Mouse (Mus musculus) brain, adult 2 months (tissue): ENCODE data around the gene Il24.
A peak's percentile ranks its signal among the peaks of the same experiment; 100 is the strongest.

Experiments used
- DNase-seq: peaks from one replicate; pipeline ENCODE4 v3.0.0; 2011; ENCODE audit warnings: low read depth, low spot score

Il24 gene

DNA sequence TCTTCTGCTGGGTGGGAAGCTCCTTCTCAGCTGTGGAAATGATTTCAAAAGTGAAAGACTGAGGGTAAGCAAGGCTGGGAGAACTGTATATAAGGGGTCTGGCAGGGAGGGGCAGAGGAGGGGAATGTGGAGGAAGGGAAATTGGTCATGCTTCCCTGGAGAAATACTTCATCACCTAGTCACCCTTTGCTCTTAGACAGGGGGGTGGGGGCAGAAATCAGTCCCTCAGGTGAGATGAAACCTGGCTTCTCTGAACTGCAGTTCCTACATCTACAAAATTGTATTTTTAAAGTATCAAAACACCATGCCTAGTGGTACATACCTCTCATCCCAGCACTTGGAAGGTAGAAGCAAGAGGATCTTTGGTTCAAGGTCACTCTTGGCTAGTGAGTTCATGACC is at the start of gene Il24:
TSS of gene Il24 (minus strand) at position 101 of the 400 bp plus-strand sequence.
- no peak for DNase-seq

DNA sequence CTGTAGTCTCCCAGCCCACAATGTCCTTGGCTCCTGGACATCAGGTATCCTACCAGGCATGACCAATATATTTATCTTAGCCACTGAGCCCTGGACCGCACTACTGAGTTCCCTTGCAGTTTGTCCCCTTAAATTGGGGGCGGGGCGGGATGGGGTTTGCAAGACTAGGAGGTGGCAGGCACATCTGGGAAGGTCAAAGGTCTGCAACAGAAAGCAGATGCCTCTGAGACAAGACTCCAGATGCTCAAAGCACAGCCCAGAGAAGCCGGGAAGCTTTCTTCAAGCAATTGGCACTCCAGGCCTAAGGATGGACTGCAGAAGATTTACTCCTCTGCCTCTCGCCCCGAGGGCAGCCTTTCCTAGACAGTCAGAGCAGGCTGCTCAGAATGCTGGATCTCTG is 49.1 kb upstream of the Il24 start:
- DNase-seq = no peak

DNA sequence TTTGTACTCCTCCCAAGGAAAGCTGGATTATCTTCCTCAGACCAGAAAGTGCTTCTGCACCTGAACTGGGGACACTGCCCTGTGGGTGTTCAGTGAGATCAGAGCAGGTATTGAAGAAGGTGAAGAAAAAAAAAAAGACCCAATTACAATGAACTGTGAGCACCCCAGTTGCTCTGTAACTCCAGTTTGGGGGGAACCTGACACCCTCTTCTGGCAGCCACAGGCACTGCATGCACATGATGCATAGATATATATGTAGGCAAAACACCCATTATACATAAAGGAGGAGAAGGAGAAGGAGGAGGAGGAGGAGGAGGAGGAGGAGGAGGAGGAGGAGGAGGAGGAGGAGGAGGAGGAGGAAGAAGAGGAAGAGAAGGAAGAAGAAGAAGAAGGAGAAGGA is 39.2 kb upstream of the Il24 start:
- no peak for DNase-seq

GRCm38 (mm10) chr1:130918323-130918980 is 31.2 kb upstream of the Il24 start:
- DNase-seq = no peak

GRCm38 (mm10) chr1:130911401-130912010 is 24.3 kb upstream of the Il24 start, which contains the start of gene Il20:
Gene Il20, minus strand, starts transcription at chr1:130911451.
- DNase-seq = no peak

- no peak for DNase-seq
Measured at GRCm38 (mm10) chr1:130902505-130902904, 15.3 kb upstream of the Il24 start.

- DNase-seq = peak; percentile 37
Measured at GRCm38 (mm10) chr1:130894468-130894867, 7.2 kb upstream of the Il24 start.

- DNase-seq = no peak
Measured at GRCm38 (mm10) chr1:130893329-130894040, 6.2 kb upstream of the Il24 start.

GRCm38 (mm10) chr1:130892446-130892845 is 5.2 kb upstream of the Il24 start:
- no peak for DNase-seq

DNA sequence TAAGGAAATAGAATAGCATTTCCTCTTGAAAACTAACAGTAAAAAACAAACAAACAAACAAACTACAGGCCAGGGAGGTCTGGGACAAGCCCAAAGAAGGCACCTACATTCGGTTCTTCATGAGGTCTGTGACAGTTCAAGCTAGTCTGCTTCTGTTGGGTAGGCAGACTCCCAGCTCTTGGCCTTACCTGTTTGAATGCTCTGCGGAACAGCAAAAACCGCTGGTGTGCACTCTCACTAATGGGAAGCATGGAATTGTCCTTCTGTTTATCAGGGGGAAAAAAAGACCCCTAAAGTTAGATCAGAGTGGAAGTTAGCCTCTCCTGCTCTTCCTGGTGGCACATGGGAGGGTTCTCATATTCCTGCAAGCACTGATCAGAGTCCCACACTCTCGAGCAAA is 4.1 kb downstream of the Il24 start:
- no peak for DNase-seq

DNA sequence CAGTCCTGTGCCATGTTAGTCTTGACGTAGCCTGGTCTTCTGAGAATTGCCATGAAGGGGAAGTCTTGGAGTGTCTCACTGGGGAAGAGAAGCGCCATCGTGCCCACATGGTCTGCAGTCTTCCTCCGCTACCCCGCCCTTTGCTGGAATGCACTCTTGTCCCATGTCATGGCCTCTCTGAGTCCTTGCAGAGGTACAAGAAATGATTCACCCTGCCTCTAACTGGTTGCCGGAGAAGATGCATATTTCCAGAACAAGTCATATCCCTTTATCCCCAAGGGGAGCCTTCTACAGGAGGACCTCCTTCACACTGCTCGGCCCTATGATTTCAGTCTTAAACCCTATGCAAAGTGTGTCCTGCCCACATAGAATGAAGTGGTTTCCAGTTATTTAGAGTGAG is 7.3 kb downstream of the Il24 start:
- DNase-seq = no peak

DNA sequence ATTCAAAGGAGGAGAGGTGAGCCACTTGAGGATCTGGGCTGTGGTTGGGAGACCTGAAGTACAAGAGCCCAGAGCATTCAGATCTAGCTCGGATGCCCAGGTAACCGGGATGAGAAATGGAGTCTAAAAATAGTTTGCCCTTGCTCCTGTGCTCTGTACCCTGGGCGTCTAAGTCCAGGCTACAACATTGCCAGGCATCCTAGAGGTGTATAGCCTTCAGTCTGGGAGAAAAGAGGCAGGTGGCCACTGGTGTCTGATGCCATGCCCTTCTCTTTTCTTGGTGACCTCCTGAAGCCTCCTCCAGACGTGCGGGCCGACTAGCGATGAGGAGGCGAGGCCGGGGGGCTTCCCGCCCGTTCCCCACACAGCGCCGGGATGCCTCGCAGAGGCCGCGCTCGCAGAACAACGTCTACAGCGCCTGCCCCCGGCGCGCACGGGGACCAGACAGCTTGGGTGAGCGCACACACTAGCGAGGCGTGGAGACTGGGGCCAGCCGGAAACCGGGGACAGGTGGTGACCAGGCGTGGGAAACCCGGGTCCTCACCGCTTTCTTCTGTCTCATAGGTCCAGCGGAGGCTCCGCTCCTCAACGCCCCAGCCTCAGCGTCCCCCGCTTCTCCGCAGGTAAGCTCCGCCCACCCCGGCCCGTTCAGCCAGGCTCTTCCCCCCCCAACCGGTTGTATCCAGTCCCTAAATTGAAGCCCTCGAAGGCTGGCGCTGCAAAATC is 9.2 kb downstream of the Il24 start:
- DNase-seq = peak; percentile 22

DNA sequence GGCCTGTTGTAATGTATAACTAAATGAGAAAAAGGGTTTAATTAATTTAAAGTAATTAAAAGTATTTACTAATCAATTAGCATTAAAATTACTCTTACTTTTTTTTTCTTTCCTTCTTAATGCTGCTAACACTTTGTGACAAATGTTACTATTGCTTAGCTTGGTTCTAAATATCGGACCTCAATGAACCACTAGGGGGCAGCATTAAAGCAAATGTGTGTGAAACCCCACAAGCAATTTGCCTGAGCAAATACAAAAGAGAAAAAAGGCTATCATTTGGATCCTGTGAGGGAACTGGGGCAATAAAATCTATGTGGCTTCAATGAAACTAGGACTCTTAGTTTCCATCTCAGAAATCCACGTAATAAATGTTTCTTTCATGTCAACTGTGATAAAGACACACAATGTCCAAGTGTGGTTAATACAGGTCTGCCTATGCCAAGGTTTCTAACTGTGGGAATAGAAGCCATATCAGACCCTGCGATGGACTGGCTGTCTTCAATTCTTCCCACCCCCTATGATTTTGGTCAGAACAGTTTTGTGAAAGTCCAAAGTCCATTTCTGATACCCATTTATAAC is 10.2 kb downstream of the Il24 start:
- peak; percentile 86 for DNase-seq

- DNase-seq = no peak
Measured at GRCm38 (mm10) chr1:130875910-130876309, 11.3 kb downstream of the Il24 start.

GRCm38 (mm10) chr1:130875139-130875538 is 12.1 kb downstream of the Il24 start:
- peak; percentile 79 for DNase-seq

DNA sequence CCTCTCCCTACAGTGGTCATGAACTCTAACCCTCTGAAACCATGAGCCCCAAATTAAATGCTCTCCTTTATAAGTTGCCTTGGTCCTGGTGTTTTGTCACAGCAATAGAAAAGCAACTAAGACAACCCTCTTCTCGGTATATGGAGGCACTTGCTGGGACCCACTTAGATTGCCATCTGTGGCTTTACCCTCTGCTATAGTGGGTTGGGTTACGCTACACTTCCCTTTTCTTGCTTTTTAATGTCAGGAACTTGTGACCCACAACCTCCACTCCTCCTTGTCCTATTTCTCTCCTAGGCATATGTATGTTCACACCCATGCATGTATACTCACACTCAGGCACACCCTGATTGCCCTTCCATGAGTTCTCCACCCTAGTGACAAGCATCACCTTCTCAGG is 14.3 kb downstream of the Il24 start:
- no peak for DNase-seq

DNA sequence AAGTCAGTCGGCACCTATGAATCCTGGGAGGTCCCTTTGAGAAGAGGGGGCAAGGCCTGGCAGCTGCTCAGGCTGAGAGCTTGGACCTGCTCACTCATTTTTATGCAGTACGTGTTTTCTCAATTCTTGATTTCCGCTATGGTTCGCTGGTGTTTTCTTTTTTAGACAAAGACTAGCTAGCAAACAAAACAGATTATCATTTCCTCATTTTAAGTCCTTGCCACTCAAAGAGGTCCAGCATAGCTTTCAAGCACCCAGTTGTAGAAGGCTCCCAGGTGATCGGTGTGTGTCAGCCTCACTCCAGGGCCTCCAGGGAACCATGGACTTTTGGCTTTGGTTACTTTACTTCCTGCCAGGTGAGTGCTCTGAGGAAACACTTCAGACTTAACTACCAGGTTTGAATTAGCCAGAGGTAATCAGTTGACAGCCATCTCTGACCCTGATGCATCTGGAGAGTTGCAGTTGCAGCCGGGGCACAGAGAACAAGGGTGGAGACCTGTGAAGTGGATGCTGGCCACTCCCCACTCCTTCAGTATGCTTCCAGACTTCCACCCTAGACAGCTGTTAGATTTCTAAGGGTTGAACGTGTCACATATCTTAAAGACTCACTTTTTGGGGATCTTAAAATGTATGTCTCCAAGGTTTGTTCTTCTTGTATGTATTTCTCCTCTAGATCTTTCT is 21.6 kb downstream of the Il24 start, which contains the start of gene Fcmr:
TSS of gene Fcmr (plus strand) at position 129 of the 681 bp plus-strand sequence.
- no peak for DNase-seq

DNA sequence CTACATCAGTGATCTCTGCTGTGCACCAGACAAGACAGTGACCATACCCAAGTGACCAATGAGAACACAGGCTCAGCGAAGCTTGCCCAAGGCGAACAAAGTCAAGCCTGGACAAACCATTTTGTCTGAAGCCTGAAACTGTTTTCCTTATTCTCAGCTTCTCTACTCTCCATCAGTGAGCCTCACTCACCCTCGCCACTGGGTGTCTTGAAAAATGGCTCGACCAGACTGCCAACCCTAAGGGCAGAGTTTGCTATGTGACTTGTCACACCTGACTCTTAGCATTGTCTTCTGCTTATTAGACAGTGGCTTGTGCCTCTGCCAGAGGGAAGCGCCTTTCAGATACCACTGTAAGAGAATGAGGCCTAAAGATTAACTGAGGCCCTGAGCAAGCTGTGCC is 22.5 kb downstream of the Il24 start:
- DNase-seq = no peak

DNA sequence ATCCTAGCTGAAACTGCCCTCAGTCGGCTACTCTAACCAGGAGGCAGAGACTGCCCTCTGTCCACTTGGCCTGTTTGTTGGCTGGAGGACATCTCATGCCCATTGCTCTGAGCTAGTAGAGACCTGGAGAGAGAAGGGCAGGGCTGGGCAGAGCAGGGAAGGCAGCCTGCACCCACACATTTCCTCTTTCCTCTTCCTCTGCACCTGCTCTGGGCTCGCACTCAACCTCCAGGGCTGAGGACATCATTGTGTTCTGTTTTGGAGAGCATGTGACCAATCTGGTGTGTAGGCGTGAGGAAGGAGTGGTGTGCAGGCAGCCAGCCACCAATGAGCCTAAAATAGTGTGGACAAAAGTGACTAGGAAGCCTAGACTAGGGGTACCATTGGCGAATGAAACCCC is 23.0 kb downstream of the Il24 start:
- peak; percentile 64 for DNase-seq

GRCm38 (mm10) chr1:130857456-130857855 is 29.8 kb downstream of the Il24 start:
- no peak for DNase-seq

DNA sequence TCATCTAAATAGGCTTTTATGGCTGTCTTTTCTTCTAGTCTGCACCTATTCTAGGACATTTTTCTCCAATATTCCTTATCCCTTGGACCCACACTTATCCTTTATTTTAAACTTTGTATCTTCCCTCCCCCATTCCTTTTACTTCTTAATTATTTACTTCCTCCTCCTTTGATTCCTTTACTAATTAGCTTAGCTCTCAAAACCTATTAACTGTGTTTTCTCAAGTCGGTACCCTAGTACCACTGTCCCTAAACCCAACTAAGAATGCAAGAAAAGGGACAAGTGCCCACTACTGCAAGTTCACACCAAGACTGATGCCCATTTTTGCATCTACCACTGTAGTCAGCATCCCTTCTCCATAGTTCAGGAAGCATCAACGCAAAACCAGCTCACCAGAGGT is 31.5 kb downstream of the Il24 start:
- no peak for DNase-seq
